Mouse (Mus musculus) liver, embryonic 14.5 days (tissue): ENCODE measurements around the gene Cry1. TPM values are rescaled to one million over a fixed set of nuclear protein-coding genes. Genes with fewer than 3 reads are reported as not detected.

Experiments
- ATAC-seq: fragments of 200-750 bp; cut with Nextera tagmentation; 2 replicates; pipeline ENCODE4 v1.8.0; 2017; ENCODE audit warnings: moderate number of reproducible peaks, mild to moderate bottlenecking, moderate library complexity; ENCODE audit not compliant: insufficient read depth
- DNase-seq, 3 experiments: peaks; one replicate each; pipeline ENCODE4 v3.0.0-alpha.2; 2012 to 2013; ENCODE audit warnings: low read depth in 3 of 3, low spot score in 3 of 3
- H3K27ac ChIP-seq: fragments of 300-500 bp; sonication (generic); 2 replicates; pipeline ENCODE4 v1.5.1; 2014; ENCODE audit warnings: moderate library complexity, mild to moderate bottlenecking, control low read depth, inconsistent platforms
- H3K27me3 ChIP-seq: fragments of 300-500 bp; sonication (generic); 2 replicates; pipeline ENCODE4 v1.6.1; 2014; ENCODE audit warnings: mild to moderate bottlenecking, low read length, moderate library complexity; ENCODE audit not compliant: control insufficient read depth, insufficient read depth
- H3K36me3 ChIP-seq: fragments of 300-500 bp; sonication (generic); replicated peaks from 2 replicates; pipeline ENCODE4 v1.6.1; 2014; ENCODE audit warnings: low read depth; ENCODE audit not compliant: control insufficient read depth, insufficient read depth
- H3K4me1 ChIP-seq, 2 experiments: fragments of 200-500 bp in 1 of 2; fragments of 300-500 bp in 1 of 2; sonication (generic) in 1 of 2; replicated peaks; 2 replicates each; pipeline ENCODE4 v1.6.1; 2012 to 2014; ENCODE audit warnings: antibody characterized with exemption in 1 of 2, inconsistent platforms in 1 of 2, low read length in 1 of 2; ENCODE audit not compliant: control insufficient read depth in 2 of 2, insufficient read depth in 2 of 2
- H3K4me2 ChIP-seq: fragments of 300-500 bp; sonication (generic); 2 replicates; pipeline ENCODE4 v1.6.1; 2014; ENCODE audit warnings: low read depth, mild to moderate bottlenecking, control low read depth, moderate library complexity
- H3K4me3 ChIP-seq, 2 experiments: fragments of 200-500 bp in 1 of 2; fragments of 300-500 bp in 1 of 2; sonication (generic) in 1 of 2; 2 replicates each; pipeline ENCODE4 v1.5.1; 2012 to 2014; ENCODE audit warnings: low read depth in 2 of 2, low read length in 2 of 2, mild to moderate bottlenecking in 2 of 2, control low read depth in 1 of 2, inconsistent platforms in 1 of 2, moderate library complexity in 1 of 2; ENCODE audit not compliant: insufficient read depth in 1 of 2
- H3K9ac ChIP-seq: fragments of 300-500 bp; sonication (generic); replicated peaks from 2 replicates; pipeline ENCODE4 v1.6.1; 2014; ENCODE audit warnings: mild to moderate bottlenecking, control low read depth, moderate library complexity
- H3K9me3 ChIP-seq: fragments of 300-500 bp; sonication (generic); 2 replicates; pipeline ENCODE4 v1.6.1; 2016; ENCODE audit warnings: low read length, mixed read lengths; ENCODE audit not compliant: control insufficient read depth
- CTCF ChIP-seq: IDR thresholded peaks from 2 replicates; pipeline ENCODE4 v1.5.1; 2016; ENCODE audit warnings: antibody characterized with exemption, low read depth, control low read depth
- EP300 ChIP-seq: IDR thresholded peaks from 2 replicates; pipeline ENCODE4 v1.6.1; 2016; ENCODE audit warnings: antibody characterized with exemption, low read depth
- WGBS: fragments of 180-500 bp; shearing (Covaris S2); extraction: QIAGEN DNeasy Blood & Tissue Kit; methylation state at CpG from one replicate; pipeline ENCODE4 v1.1.7; 2014; ENCODE audit not compliant: insufficient replicate concordance; 5-methylcytosine and 5-hydroxymethylcytosine counted together
- polyA plus RNA-seq, 2 experiments: library from polyadenylated mRNA; depleted of rRNA in 1 of 2; stranded (reverse) in 1 of 2; unstranded in 1 of 2; fragments of >200 nt; fragmentation: Nextera tagmentation in 1 of 2; extraction: Ambion mirVana in 1 of 2; gene quantifications; 2 replicates each; pipeline versions ENCODE4 v1.2.1 to v1.2.3; 2012 to 2014

Gene Cry1
- polyA plus RNA-seq, 2 experiments: 2.3 to 4.4 TPM

- no peak overlapping the region for H3K4me3 ChIP-seq
- no peak for DNase-seq
- no peak for ATAC-seq
- no peak overlapping the region for H3K27ac ChIP-seq
- TF ChIP-seq CTCF (no peak), EP300 (no peak)
- no peaks in the 10 kb centered on the region for H3K27me3 ChIP-seq
- no peaks in the 10 kb centered on the region for H3K9me3 ChIP-seq
- no peaks in the 10 kb centered on the region for H3K36me3 ChIP-seq
- H3K4me2 ChIP-seq: no peak overlapping the region
- H3K9ac ChIP-seq: no peak overlapping the region
- H3K4me1 ChIP-seq: no peaks in the 10 kb centered on the region
- 78% methylated on average over 13 of the region's 13 CpGs for WGBS
These were observed 20.1 kb downstream of the Cry1 start for GRCm38 (mm10) chr10:85164791-85165190.

- no peak for TF ChIP-seq EP300
- TF ChIP-seq CTCF: no peak
- H3K4me1 ChIP-seq: no peaks in the 10 kb centered on the region
- no peak overlapping the region for H3K4me3 ChIP-seq
- DNase-seq (no peak), ATAC-seq (no peak)
- H3K9me3 ChIP-seq: no peaks in the 10 kb centered on the region
- H3K27me3 ChIP-seq: no peaks in the 10 kb centered on the region
- no peak overlapping the region for H3K4me2 ChIP-seq
- H3K36me3 ChIP-seq: no peaks in the 10 kb centered on the region
- H3K9ac ChIP-seq: no peak overlapping the region
- H3K27ac ChIP-seq: no peak overlapping the region
- WGBS: 57% methylated on average over 5 of the region's 5 CpGs
These were observed 23.0 kb downstream of the Cry1 start for GRCm38 (mm10) chr10:85161745-85162351.

- Histone ChIP-seq H3K27me3 (no peaks in the 10 kb centered on the region), H3K27ac (no peak overlapping the region), H3K9ac (no peak overlapping the region), H3K36me3 (no peaks in the 10 kb centered on the region), H3K9me3 (no peaks in the 10 kb centered on the region), H3K4me1 (no peaks in the 10 kb centered on the region), H3K4me3 (no peak overlapping the region), H3K4me2 (no peak overlapping the region)
- 34% methylated on average over 1 of the region's 1 CpGs for WGBS
- ATAC-seq (no peak), DNase-seq (no peak)
- TF ChIP-seq EP300 (no peak), CTCF (no peak)
These were observed 24.8 kb downstream of the Cry1 start for GRCm38 (mm10) chr10:85159989-85160619.

GRCm38 (mm10) chr10:85157451-85157850 is 27.4 kb downstream of the Cry1 start:
- no peaks in the 10 kb centered on the region for H3K36me3 ChIP-seq
- DNase-seq (no peak), ATAC-seq (no peak)
- H3K4me2 ChIP-seq: no peak overlapping the region
- TF ChIP-seq EP300: no peak
- no peak for TF ChIP-seq CTCF
- no peak overlapping the region for H3K9ac ChIP-seq
- 63% methylated on average over 7 of the region's 7 CpGs for WGBS
- no peaks in the 10 kb centered on the region for H3K4me1 ChIP-seq
- H3K27me3 ChIP-seq: no peaks in the 10 kb centered on the region
- H3K4me3 ChIP-seq: no peak overlapping the region
- no peak overlapping the region for H3K27ac ChIP-seq
- H3K9me3 ChIP-seq: no peaks in the 10 kb centered on the region

GRCm38 (mm10) chr10:85154195-85154594 is 30.7 kb downstream of the Cry1 start:
- H3K4me3 ChIP-seq: no peak overlapping the region
- H3K36me3 ChIP-seq: no peaks in the 10 kb centered on the region
- WGBS: 9% methylated on average over 2 of the region's 2 CpGs
- DNase-seq (peak; percentile 13 to 22 (median 14)), ATAC-seq (no peak)
- TF ChIP-seq EP300 (no peak), CTCF (peak; percentile 74)
- no peaks in the 10 kb centered on the region for H3K4me1 ChIP-seq
- H3K9ac ChIP-seq: no peak overlapping the region
- H3K27me3 ChIP-seq: no peaks in the 10 kb centered on the region
- no peak overlapping the region for H3K27ac ChIP-seq
- no peaks in the 10 kb centered on the region for H3K9me3 ChIP-seq
- H3K4me2 ChIP-seq: no peak overlapping the region
